Mouse (Mus musculus) mouse trophoblast stem cell (cell line): ENCODE measurements around the gene Itgb2.

Experiments used
- in situ Hi-C, 2 experiments: fragments of 300-500 bp; cut with MseI, MboI; formaldehyde crosslinking; loops; 2 replicates in 1 of 2; 3 replicates in 1 of 2; pipeline ENCODE4 v1.15.1; 2025

Gene Itgb2

GRCm38 (mm10) chr10:77548576-77548975, 18.5 kb downstream of the Itgb2 start:
- in situ Hi-C loops: no loop called here

- in situ Hi-C loops: no loop called here
Observed at GRCm38 (mm10) chr10:77550874-77551273, 20.8 kb downstream of the Itgb2 start.

GRCm38 (mm10) chr10:77552162-77552561, 22.1 kb downstream of the Itgb2 start:
- in situ Hi-C loops: no loop called here

DNA sequence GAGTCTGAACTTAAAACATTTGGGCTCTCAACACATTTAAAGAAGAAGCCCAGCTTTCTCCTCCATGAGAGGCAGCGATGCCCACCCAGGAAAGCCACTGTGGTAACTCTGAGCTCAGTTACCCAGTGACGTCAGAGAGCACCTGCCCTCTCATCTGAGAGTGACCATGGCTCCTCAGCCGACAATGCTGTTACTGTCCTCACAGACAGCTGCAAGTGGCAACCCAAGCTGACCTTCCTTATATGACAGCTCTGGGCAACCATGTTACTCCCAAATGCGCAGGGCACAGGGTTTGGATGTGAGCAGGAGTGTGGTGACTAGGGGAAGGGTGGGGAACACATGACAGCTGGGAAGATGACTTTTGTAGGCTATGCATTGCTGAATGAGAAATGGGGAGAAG, 23.2 kb downstream of the Itgb2 start:
- in situ Hi-C loops: no loop called here

DNA sequence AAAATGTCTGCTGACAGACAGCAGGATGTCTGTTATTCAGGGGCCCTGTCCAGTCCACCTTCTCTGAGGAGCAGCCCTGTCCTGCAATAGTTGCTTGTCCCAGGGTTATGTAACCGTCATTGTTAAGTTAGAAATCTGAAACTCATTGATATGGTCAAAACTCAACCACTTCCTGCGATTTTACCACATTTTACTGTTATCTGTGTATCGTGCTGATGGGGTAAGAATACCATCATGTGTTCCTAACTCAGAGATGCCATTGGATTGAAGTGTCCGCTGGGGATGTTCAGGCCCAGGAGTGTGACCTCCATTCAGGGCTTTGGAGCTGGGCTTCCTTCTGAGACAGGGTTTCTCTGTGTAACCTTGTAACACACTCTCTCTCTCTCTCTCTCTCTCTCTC, 24.9 kb downstream of the Itgb2 start:
- in situ Hi-C loops: no loop called here

DNA sequence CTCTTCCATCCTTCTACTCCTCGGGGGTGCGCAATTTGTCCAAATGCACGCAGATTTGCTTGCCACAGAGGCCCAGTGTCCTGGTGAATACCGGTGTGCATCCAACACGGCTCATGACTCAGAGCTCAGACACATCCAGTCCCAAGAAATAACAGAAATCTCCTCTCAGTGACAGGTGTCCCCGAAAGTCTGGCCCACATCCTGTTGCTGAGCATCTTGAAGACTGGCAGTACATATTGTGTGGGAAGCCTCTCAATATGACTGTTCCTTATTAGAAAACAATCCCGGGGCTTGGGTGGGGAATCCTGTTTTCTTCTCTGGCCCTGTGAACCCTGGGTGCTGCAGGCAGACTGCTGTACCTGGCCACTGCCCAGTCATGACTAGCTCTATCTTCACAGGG, 26.6 kb downstream of the Itgb2 start:
- in situ Hi-C loops: no loop called here

- in situ Hi-C loops: no loop called here
Observed at GRCm38 (mm10) chr10:77557641-77558040, 27.6 kb downstream of the Itgb2 start.

DNA sequence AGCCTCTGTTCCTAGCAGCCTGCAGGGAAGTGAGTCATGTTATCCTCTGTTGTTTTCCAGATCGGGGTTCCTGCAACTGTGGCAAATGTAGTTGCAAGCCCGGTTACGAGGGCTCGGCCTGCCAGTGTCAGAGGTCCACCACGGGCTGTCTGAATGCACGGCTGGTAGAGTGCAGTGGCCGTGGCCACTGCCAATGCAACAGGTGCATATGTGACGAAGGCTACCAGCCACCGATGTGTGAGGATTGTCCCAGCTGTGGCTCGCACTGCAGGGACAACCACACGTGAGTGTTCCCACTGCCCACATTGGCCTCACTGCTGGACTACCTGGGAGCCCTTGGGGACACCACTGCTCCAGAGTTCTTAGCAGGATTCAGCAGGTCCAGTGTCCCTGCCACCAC, 30.0 kb downstream of the Itgb2 start:
- in situ Hi-C loops: loop anchor here in 1 of 2 experiments (5.0 kb wide), 1 partner anchor 43 kb away; the partner anchor contains the start of gene Fam207a

DNA sequence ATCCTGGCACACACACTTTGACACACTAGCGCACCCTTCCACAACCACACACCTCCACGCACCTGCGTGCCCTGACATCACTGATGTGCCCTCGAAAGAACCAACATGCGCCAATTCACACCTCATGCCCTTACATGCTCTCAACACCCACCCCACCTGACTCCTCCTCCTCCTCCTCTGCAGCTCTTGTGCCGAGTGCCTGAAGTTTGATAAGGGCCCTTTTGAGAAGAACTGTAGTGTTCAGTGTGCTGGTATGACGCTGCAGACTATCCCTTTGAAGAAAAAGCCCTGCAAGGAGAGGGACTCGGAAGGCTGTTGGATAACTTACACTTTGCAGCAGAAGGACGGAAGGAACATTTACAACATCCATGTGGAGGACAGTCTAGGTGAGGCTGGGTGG, 30.8 kb downstream of the Itgb2 start:
- in situ Hi-C loops: loop anchor here in 1 of 2 experiments (5.0 kb wide), 1 partner anchor 44 kb away; the partner anchor contains the start of gene Fam207a

DNA sequence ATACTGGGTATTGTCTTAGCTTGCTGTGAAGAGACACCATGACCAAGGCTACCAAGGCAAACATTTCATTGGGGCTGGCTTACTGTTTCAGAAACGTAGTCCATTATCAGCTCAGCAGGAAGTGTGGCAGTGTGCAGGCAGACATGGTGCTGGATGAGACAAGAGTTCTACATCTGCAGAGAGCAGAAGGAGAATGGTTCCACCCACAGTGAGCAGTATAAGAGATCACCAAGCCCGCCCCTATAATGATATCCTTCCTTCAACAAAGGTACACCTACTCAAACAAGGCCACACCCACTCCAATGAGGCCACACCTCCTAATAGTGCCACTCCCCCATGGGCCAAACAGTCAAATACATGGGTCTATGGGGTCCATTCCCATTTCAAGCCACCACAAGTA, 31.5 kb downstream of the Itgb2 start:
- in situ Hi-C loops: loop anchor here in 1 of 2 experiments (5.0 kb wide), 1 partner anchor 44 kb away; the partner anchor contains the start of gene Fam207a

- in situ Hi-C loops: no loop called here
Observed at GRCm38 (mm10) chr10:77565005-77565404, 35.0 kb downstream of the Itgb2 start.

DNA sequence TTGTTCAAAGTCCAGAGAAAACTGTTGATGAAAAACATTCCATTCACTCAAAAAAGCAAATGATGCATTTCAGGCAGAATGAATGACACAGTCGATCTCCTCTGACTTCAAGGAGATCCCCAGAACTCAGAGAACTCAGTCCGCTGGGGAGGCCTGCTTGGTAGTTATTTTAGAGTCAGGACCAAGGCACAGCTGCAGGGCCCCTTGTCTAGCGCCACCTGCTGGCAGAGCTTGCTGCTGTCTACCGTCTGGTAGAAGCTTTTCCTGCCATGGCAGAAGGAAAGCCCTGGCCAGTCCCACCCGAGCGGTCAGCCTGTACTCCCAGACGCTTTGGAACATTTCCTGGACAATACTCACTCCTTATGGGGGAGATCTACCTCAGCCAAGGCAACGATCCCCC, 36.6 kb downstream of the Itgb2 start:
- in situ Hi-C loops: no loop called here

DNA sequence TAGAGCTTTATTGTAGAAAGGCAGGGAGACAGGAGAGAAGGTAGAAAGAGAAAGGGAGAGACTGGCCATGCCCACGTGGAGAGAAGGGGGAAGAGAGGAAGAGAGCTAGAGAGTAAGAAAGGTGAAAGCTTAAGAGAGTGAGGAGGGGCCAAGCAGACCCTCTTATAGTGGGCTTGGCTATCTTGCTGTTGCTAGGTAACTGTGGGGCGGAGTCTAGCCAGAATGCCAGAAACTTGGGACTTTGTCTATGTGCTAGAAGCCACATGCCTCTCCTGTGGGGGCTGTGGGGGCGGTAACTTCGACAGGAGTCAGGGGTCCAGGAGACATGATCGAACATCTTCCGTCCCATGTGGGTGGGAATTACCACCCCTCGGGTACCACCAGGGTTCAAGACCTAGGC, 39.4 kb downstream of the Itgb2 start:
- in situ Hi-C loops: no loop called here

- in situ Hi-C loops: no loop called here
Observed at GRCm38 (mm10) chr10:77569973-77570658, 40.1 kb downstream of the Itgb2 start.

- in situ Hi-C loops: no loop called here
Observed at GRCm38 (mm10) chr10:77572225-77572624, 42.2 kb downstream of the Itgb2 start.

GRCm38 (mm10) chr10:77573162-77573561, 43.1 kb downstream of the Itgb2 start:
- in situ Hi-C loops: no loop called here

- in situ Hi-C loops: no loop called here
Observed at GRCm38 (mm10) chr10:77580027-77580920, 50.2 kb downstream of the Itgb2 start.

- in situ Hi-C loops: no loop called here
Observed at GRCm38 (mm10) chr10:77581023-77581407, 51.0 kb downstream of the Itgb2 start.

DNA sequence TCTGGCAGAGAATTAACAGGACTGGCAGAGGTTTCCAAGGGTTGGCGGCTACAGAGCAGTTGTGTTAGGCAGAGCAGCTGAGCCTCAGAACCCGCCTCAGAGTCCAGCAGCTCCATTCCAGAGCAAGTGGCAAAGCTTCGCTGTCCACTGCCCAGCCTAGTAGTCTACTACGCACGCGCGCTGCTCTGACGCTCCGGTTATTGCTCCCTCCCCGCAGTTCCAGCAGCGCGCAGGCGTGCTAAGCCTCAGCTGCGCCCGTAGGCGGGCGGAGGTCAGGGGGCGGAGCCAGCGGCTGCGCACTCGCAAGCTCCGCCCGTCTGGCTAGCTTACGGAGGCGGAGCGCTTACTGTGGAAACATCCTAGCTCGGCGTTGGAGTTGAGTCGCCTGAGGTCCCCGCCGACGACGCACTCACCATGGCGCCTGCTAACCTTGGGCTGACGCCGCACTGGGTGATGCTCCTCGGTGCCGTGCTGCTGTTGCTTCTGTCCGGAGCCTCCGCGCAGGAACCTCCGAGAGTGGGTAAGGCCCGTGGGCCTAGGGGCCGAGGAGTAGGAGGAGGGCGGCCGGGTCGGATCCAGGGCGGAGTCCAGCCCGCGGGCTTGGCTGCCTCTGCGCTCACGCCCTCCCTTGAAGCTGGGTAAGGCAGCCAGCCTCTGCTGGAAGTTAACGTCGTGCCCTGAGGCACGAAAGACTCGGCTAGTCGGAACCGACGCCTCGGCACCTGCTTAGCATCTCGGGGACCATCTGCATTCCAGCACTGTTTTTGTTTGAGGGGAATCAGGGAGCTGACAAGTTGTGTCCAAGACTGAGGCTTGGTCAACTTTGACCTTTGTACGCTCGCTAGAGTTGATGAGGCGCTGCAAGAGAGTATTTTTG, 51.6 kb downstream of the Itgb2 start, which contains the start of gene Pttg1ip:
TSS of gene Pttg1ip (plus strand) at position 313 of the 877 bp plus-strand sequence.
- in situ Hi-C loops: no loop called here

GRCm38 (mm10) chr10:77582285-77582618, 52.2 kb downstream of the Itgb2 start:
- in situ Hi-C loops: no loop called here

- in situ Hi-C loops: no loop called here
Observed at GRCm38 (mm10) chr10:77583795-77584422, 53.9 kb downstream of the Itgb2 start.
